In the genomic region with DNA sequence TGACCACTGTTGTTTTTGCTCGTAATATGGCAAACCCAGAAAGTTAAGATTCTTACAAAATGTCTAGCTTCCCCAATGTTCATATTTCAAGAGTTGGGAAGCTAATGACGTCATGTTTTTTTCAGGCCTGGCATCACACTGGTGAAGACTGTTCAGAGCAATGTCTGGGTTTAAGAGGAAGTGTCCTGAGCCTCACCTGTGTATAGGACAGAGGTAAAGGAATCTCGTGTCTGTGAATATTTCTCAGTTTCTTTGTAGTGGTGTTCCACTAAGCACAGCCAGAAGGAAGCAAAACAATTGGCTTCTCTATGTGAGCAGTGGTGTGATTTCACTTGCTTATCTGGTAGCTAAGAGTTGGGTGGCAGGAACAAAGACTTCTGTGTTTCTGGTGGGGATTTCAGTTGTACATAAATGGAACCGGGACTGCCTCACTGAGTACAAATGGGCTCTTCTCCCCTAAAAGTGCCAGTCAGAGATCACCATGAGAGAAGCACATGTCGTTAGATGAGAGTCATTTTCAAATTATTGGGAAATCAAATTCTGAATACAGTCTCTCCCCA, we compare ENCODE assay signal across 27 mouse cellular contexts.
DNase-seq lines count a peak whose midpoint lies in the region; ATAC-seq and TF ChIP-seq lines count a peak whose summit lies in the region.
"Had no signal": no experiment of that assay in that cellular context is flagged by ENCODE, and none has a peak within 500 bp of the region (broad histone marks: within the 10 kb centered on the region; RNA-seq: fewer than 3 reads in every experiment).

No protein-coding gene starts in this region.

- no peak overlapping the region for H3K4me3 ChIP-seq in heart, embryonic 13.5 days
- no peak overlapping the region for H3K4me3 ChIP-seq in lung, embryonic 14.5 days (ENCODE audit: low read depth, low read length)
- H3K4me3 ChIP-seq in limb, embryonic 10.5 days = no peak overlapping the region
- H3K4me3 ChIP-seq: forebrain, embryonic 10.5 days; gastrocnemius, adult 2 months; hindbrain, embryonic 15.5 days; kidney, embryonic 15.5 days; liver, embryonic 13.5 days; megakaryocyte, embryonic 14.5 days had no signal

- H3K27ac ChIP-seq in heart, embryonic 13.5 days (replicated peaks) = peak overlapping the region; percentile 8; the same call in 1 of the 2 replicates
- no peak overlapping the region for H3K27ac ChIP-seq in lung, embryonic 14.5 days (ENCODE audit: low read depth)
- H3K27ac ChIP-seq in limb, embryonic 10.5 days = peak overlapping the region; percentile 58; the same call in 1 of the 2 replicates
- H3K27ac ChIP-seq: forebrain, embryonic 10.5 days; gastrocnemius, adult 2 months; hindbrain, embryonic 15.5 days; kidney, embryonic 15.5 days; liver, embryonic 13.5 days had no signal

- no peaks in the 10 kb centered on the region for H3K27me3 ChIP-seq in heart, embryonic 13.5 days (replicated peaks)
- H3K27me3 ChIP-seq in lung, embryonic 14.5 days (ENCODE audit: insufficient read depth, low read length) = no peaks in the 10 kb centered on the region
- H3K27me3 ChIP-seq in limb, embryonic 10.5 days (ENCODE audit: low read depth, poor library complexity, severe bottlenecking) = no peaks in the 10 kb centered on the region
- H3K27me3 ChIP-seq: hindbrain, embryonic 15.5 days; kidney, embryonic 15.5 days; liver, embryonic 13.5 days; megakaryocyte, embryonic 14.5 days; Patski had no signal

- no peak for ATAC-seq in heart, embryonic 13.5 days (ENCODE audit: extremely low read depth, insufficient number of reproducible peaks, low FRiP score, low TSS enrichment)
- peak; percentile 59 for ATAC-seq in lung, embryonic 14.5 days (ENCODE audit: insufficient read depth)
- no peak for ATAC-seq in megakaryocyte-erythroid progenitor cell, adult 5-6 weeks (replicated peaks; ENCODE audit: low FRiP score, low TSS enrichment, poor library complexity, severe bottlenecking)
- ATAC-seq: intestine, embryonic 16.5 days; Patski had no signal

- no peak for TF ChIP-seq CTCF in lung, embryonic 14.5 days (IDR thresholded peaks at IDR 0.05; ENCODE audit: low read depth)

- H3K4me1 ChIP-seq in heart, embryonic 13.5 days = no peaks in the 10 kb centered on the region
- H3K4me1 ChIP-seq in lung, embryonic 14.5 days (ENCODE audit: insufficient read depth) = no peaks in the 10 kb centered on the region
- H3K4me1 ChIP-seq in limb, embryonic 10.5 days = peaks cover 26% of the 10 kb centered on the region
- H3K4me1 ChIP-seq: forebrain, embryonic 10.5 days; hindbrain, embryonic 15.5 days; kidney, embryonic 15.5 days; liver, embryonic 13.5 days; megakaryocyte, embryonic 14.5 days had no signal

- no peaks in the 10 kb centered on the region for H3K36me3 ChIP-seq in heart, embryonic 13.5 days
- no peaks in the 10 kb centered on the region for H3K36me3 ChIP-seq in lung, embryonic 14.5 days (ENCODE audit: insufficient read depth)
- H3K36me3 ChIP-seq in limb, embryonic 10.5 days = no peaks in the 10 kb centered on the region
- H3K36me3 ChIP-seq: forebrain, embryonic 10.5 days; hindbrain, embryonic 15.5 days; kidney, embryonic 15.5 days; liver, embryonic 13.5 days had no signal

- H3K9me3 ChIP-seq in heart, embryonic 13.5 days = no peaks in the 10 kb centered on the region
- H3K9me3 ChIP-seq in lung, embryonic 14.5 days (ENCODE audit: low read depth, low read length) = no peaks in the 10 kb centered on the region
- H3K9me3 ChIP-seq in limb, embryonic 10.5 days (replicated peaks) = no peaks in the 10 kb centered on the region
- H3K9me3 ChIP-seq: forebrain, embryonic 10.5 days; hindbrain, embryonic 15.5 days; kidney, embryonic 15.5 days; liver, embryonic 13.5 days had no signal

- no peak overlapping the region for H3K9ac ChIP-seq in heart, embryonic 13.5 days
- H3K9ac ChIP-seq in lung, embryonic 14.5 days = no peak overlapping the region
- H3K9ac ChIP-seq: hindbrain, embryonic 15.5 days; kidney, embryonic 15.5 days; liver, embryonic 13.5 days had no signal

- no peak for DNase-seq in heart, adult 9 months (ENCODE audit: low spot score in 2 of 2)
- peak; percentile 8 for DNase-seq in lung, embryonic 14.5 days
- no peak for DNase-seq in lung, postnatal 4 days
- no peak for DNase-seq in limb, embryonic 10.5 days (ENCODE audit: low spot score)
- no peak for DNase-seq in cerebellum, postnatal 4 days (ENCODE audit: low spot score in 2 of 2)
- DNase-seq: adrenal gland, postnatal 36 days; cerebellum, adult 11-12 months; embryo, embryonic 11 days; gastrocnemius, adult 2 months; heart, postnatal 4 days; kidney, postnatal 36 days; layer of hippocampus, postnatal 36 days; liver, embryonic 13.5 days; lung, adult 2 months; midbrain, embryonic 14.5 days; right cerebral cortex, postnatal 14 days; spleen, adult 18-20 months; thymus, adult 18-20 months; thymus, postnatal 36 days had no signal

- WGBS in heart, embryonic 13.5 days = 61% methylated on average over 5 of the region's 5 CpGs
- WGBS in lung, embryonic 14.5 days = 65% methylated on average over 5 of the region's 5 CpGs
- WGBS in limb, embryonic 10.5 days = 83% methylated on average over 5 of the region's 5 CpGs

- H3K4me2 ChIP-seq in heart, embryonic 13.5 days = no peak overlapping the region
- H3K4me2 ChIP-seq in lung, embryonic 14.5 days = no peak overlapping the region
- H3K4me2 ChIP-seq: hindbrain, embryonic 15.5 days; kidney, embryonic 15.5 days; liver, embryonic 13.5 days had no signal
